Mouse (Mus musculus): ENCODE measurements at regions not wholly inside any gene's neighbourhood (a gene's known extent, or its start where the extent isn't known, plus 50 kb on each side); places are given as distances from the start of the nearest gene placed in this dataset.
A peak's percentile ranks its signal among the peaks of the same experiment; 100 is the strongest.

DNA sequence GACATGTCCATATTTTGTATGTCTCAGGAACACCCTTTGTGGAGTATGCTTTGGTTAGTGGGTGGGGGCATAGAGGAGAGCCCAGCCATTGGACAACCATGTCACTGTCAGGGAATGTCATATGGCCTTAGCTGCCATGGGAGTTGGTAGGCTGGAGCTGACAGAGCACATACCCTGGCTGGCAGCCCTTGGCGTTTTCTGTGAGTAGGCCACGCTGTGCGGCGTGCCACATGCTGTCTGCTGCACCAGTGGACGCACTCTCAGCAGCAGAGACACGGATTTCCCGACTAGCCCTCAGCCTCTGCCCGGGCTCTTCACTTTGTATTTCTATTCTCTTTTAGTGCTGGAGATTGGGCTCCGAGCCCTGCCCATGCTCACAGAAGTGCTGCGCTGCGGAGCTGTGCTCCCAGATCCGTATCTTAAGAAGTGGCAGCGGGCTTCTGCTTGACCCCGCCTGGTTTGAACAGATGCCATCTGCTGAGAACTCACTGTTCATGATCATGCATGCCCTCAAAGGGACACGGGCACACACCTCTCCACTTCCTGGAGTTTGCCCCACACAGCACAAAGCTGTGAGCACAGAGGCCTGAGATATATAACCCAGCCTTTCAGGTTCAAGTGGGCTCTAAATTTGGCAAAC is 160.1 kb downstream of the Sall1 start:
- DNase-seq: no peak
- H3K9ac ChIP-seq (replicated peaks): no peak overlapping the region
- H3K27me3 ChIP-seq (ENCODE audit: insufficient read depth, low read length): no peaks in the 10 kb centered on the region
- TF ChIP-seq CTCF (IDR thresholded peaks at IDR 0.05; ENCODE audit: low read depth) (no peak), EP300 (IDR thresholded peaks at IDR 0.05; ENCODE audit: low read depth) (no peak)
- H3K4me3 ChIP-seq (ENCODE audit: low read depth, low read length): no peak overlapping the region
- H3K36me3 ChIP-seq (replicated peaks; ENCODE audit: insufficient read depth, low read length): no peaks in the 10 kb centered on the region
- no peaks in the 10 kb centered on the region for H3K9me3 ChIP-seq (ENCODE audit: low read length)
- H3K4me1 ChIP-seq (ENCODE audit: insufficient read depth): no peaks in the 10 kb centered on the region
- H3K4me2 ChIP-seq (ENCODE audit: low read depth, low read length): no peak overlapping the region
- no peak for ATAC-seq
- 77% methylated on average over 15 of the region's 15 CpGs for WGBS (ENCODE audit: insufficient replicate concordance)
- H3K27ac ChIP-seq (ENCODE audit: low read depth): no peak overlapping the region

DNA sequence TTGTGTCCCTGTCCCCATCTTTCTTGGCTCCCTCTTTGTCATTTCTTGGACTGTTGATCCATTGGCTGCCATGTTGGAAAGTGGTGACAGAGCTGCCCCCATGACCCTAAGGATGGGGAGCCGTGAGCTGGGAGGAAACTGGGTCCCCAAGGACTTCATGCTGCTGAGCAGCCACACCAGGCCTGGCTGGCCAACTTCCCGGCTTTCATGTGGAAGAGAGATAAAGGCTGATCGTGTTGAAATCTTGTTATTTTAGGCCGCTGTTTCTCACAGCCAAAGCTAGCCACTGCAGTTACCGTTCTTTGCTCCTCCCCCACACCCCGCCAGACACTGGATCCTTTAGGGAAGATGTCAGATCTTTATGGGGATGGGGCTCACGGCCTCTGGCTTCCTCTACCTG is 164.1 kb downstream of the Sall1 start:
- Histone ChIP-seq H3K4me3 (ENCODE audit: low read depth, low read length) (no peak overlapping the region), H3K36me3 (replicated peaks; ENCODE audit: insufficient read depth, low read length) (no peaks in the 10 kb centered on the region), H3K27ac (ENCODE audit: low read depth) (no peak overlapping the region), H3K27me3 (ENCODE audit: insufficient read depth, low read length) (no peaks in the 10 kb centered on the region), H3K4me1 (ENCODE audit: insufficient read depth) (no peaks in the 10 kb centered on the region), H3K9ac (replicated peaks) (no peak overlapping the region), H3K9me3 (ENCODE audit: low read length) (no peaks in the 10 kb centered on the region), H3K4me2 (ENCODE audit: low read depth, low read length) (no peak overlapping the region)
- 63% methylated on average over 7 of the region's 7 CpGs for whole genome bisulfite sequencing (ENCODE audit: insufficient replicate concordance)
- TF ChIP-seq CTCF (IDR thresholded peaks at IDR 0.05; ENCODE audit: low read depth) (no peak), EP300 (IDR thresholded peaks at IDR 0.05; ENCODE audit: low read depth) (no peak)
- DNase-seq: no peak
- ATAC-seq: no peak

DNA sequence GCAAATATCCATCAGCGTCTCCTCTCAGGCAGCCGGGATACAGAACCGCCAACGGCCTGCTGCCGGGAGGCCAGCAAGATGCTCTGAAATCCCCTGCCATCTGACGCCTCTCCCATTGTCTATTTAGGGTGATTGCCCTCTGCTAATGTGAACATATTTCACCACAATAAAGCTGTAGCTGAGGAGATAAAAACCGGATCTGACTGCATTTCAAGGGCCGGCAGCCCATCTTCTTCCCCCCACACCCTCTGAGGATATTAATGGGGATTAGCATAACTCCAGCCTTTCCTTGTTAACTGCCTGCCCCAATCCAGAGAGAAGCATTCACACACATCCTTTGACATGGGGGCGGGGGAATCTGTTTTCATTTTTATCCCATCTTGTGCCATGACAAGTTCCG is 166.0 kb downstream of the Sall1 start:
- H3K4me2 ChIP-seq (ENCODE audit: low read depth, low read length): no peak overlapping the region
- DNase-seq (no peak), ATAC-seq (no peak)
- H3K9me3 ChIP-seq (ENCODE audit: low read length): no peaks in the 10 kb centered on the region
- no peak overlapping the region for H3K4me3 ChIP-seq (ENCODE audit: low read depth, low read length)
- WGBS (ENCODE audit: insufficient replicate concordance): 81% methylated on average over 10 of the region's 10 CpGs
- H3K9ac ChIP-seq (replicated peaks): no peak overlapping the region
- no peak for TF ChIP-seq EP300 (IDR thresholded peaks at IDR 0.05; ENCODE audit: low read depth)
- no peak for TF ChIP-seq CTCF (IDR thresholded peaks at IDR 0.05; ENCODE audit: low read depth)
- no peaks in the 10 kb centered on the region for H3K4me1 ChIP-seq (ENCODE audit: insufficient read depth)
- H3K27me3 ChIP-seq (ENCODE audit: insufficient read depth, low read length): no peaks in the 10 kb centered on the region
- H3K36me3 ChIP-seq (replicated peaks; ENCODE audit: insufficient read depth, low read length): no peaks in the 10 kb centered on the region
- H3K27ac ChIP-seq (ENCODE audit: low read depth): no peak overlapping the region

DNA sequence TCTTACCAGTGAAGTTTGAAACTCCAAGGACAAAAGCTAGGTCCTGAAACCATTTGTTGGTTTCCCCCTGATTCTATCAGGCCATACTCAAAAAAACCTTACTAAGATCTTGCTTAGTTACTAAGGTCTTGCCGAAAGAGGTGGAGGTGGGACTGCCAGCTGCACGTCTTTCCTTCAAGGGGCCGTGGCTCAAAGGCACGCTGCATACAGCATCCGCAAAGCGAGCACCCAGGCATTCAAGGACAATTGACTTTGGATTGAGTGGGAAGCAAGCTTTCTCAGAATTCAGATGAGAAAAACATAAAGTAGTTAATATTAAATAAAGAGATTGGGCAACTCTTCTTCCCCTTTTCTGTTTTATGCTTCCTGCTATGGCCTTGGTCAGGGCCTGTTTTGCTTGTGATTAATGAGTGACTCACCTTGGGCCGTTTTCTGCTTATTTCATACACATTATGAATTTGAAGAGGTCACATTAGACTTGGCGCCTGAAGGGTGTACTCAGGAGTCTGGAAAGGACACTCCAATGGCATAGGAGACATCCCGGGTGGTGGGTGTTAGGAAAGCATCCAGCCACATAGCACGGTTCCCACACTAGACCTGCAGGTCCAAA is 166.1 kb downstream of the Cyld start:
- Histone ChIP-seq H3K9ac (replicated peaks) (no peak overlapping the region), H3K9me3 (ENCODE audit: low read length) (no peaks in the 10 kb centered on the region; the same call in 1 of the 2 replicates), H3K4me2 (ENCODE audit: low read depth, low read length) (no peak overlapping the region), H3K36me3 (replicated peaks; ENCODE audit: insufficient read depth, low read length) (no peaks in the 10 kb centered on the region), H3K27me3 (ENCODE audit: insufficient read depth, low read length) (no peaks in the 10 kb centered on the region), H3K4me1 (ENCODE audit: insufficient read depth) (no peaks in the 10 kb centered on the region), H3K27ac (ENCODE audit: low read depth) (peak overlapping the region; percentile 58), H3K4me3 (ENCODE audit: low read depth, low read length) (no peak overlapping the region)
- ATAC-seq: peak; percentile 45; the same call in 1 of the 2 replicates
- DNase-seq: no peak
- 60% methylated on average over 10 of the region's 10 CpGs for WGBS (ENCODE audit: insufficient replicate concordance)
- TF ChIP-seq EP300 (IDR thresholded peaks at IDR 0.05; ENCODE audit: low read depth) (0 out of 2 replicates have a peak, but pooled peaks have one; percentile 35), CTCF (IDR thresholded peaks at IDR 0.05; ENCODE audit: low read depth) (no peak)

DNA sequence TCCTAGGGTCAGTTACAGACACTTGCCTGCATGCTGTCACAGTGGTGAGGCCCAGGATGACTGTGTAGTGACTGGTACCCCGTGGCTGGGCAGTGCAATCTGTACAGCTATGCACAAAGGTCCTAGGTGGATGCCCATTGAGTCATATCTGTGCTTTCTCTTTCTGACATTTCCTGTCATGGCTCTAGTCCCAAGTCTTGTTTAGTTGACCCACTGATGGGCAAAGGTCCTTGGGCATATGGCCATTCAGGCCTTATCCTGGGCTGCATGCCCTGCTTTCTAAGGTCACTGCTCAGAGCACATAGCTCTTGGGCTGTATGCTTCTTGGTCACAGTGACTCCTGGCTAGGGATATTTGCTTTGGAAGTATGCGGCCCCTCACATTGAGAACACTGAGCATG is 160.4 kb downstream of the Cyld start:
- peaks cover 8% of the 10 kb centered on the region; the same call in 1 of the 2 replicates for H3K4me1 ChIP-seq (ENCODE audit: insufficient read depth)
- ATAC-seq (peak; percentile 98), DNase-seq (peak; percentile 68)
- H3K4me2 ChIP-seq (ENCODE audit: low read depth, low read length): no peak overlapping the region
- no peaks in the 10 kb centered on the region for H3K27me3 ChIP-seq (ENCODE audit: insufficient read depth, low read length)
- peak overlapping the region; percentile 80 for H3K27ac ChIP-seq (ENCODE audit: low read depth)
- H3K36me3 ChIP-seq (replicated peaks; ENCODE audit: insufficient read depth, low read length): no peaks in the 10 kb centered on the region
- no peak overlapping the region for H3K9ac ChIP-seq (replicated peaks)
- 41% methylated on average over 2 of the region's 2 CpGs for WGBS (ENCODE audit: insufficient replicate concordance)
- TF ChIP-seq CTCF (IDR thresholded peaks at IDR 0.05; ENCODE audit: low read depth) (no peak), EP300 (IDR thresholded peaks at IDR 0.05; ENCODE audit: low read depth) (peak; percentile 71)
- H3K4me3 ChIP-seq (ENCODE audit: low read depth, low read length): no peak overlapping the region
- no peaks in the 10 kb centered on the region; the same call in 1 of the 2 replicates for H3K9me3 ChIP-seq (ENCODE audit: low read length)

DNA sequence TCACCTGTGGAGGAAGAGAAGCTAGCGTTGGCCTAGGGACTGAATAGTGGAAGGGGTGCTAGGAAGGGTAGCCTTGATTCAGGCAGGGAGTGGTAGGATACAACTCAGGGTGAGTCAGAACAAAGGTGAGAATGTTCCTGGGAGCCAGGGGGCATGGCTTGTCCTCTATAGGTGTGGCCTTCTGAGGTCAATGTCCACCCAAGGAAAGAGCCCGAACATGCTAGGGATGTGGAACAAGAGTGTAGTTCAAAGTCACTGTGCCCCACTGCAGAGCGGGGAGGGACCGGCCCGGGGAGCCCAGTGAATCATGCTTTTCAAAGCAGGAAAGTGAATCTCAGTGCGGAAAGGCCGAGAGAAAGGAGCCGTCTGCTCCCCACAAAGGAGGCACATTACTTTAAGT is 156.4 kb downstream of the Cyld start:
- DNase-seq: no peak
- ATAC-seq: no peak
- TF ChIP-seq EP300 (IDR thresholded peaks at IDR 0.05; ENCODE audit: low read depth) (no peak), CTCF (IDR thresholded peaks at IDR 0.05; ENCODE audit: low read depth) (no peak)
- H3K36me3 ChIP-seq (replicated peaks; ENCODE audit: insufficient read depth, low read length): no peaks in the 10 kb centered on the region
- H3K27ac ChIP-seq (ENCODE audit: low read depth): no peak overlapping the region
- no peaks in the 10 kb centered on the region for H3K27me3 ChIP-seq (ENCODE audit: insufficient read depth, low read length)
- H3K4me1 ChIP-seq (ENCODE audit: insufficient read depth): peaks cover 8% of the 10 kb centered on the region; the same call in 1 of the 2 replicates
- no peak overlapping the region for H3K9ac ChIP-seq (replicated peaks)
- WGBS (ENCODE audit: insufficient replicate concordance): 85% methylated on average over 8 of the region's 8 CpGs
- no peak overlapping the region for H3K4me3 ChIP-seq (ENCODE audit: low read depth, low read length)
- H3K9me3 ChIP-seq (ENCODE audit: low read length): no peaks in the 10 kb centered on the region
- H3K4me2 ChIP-seq (ENCODE audit: low read depth, low read length): no peak overlapping the region

Measured in liver, postnatal 0 days (tissue).